Mouse (Mus musculus): ENCODE data around the gene Mrgprb3. TPM values are rescaled to one million over a fixed set of nuclear protein-coding genes. Genes with fewer than 3 reads are reported as not detected.

Gene Mrgprb3
- total RNA-seq (2021) (not detected), polyA plus RNA-seq (2012; rRNA removed) (not detected in 2 replicates)
- long read RNA-seq = 0 reads

GRCm38 (mm10) chr7:48643711-48644110, at the start of gene Mrgprb3:
TSS of gene Mrgprb3 (minus strand) at chr7:48643811.
- DNase-seq = no peak

Other genes starting within 250 kb of the Mrgprb3 start
- gene Mrgprb1, start 187.5 kb downstream of the Mrgprb3 start, total RNA-seq (2021) = under 1 TPM; 0.10 to 0.12 TPM
- 0.09 TPM in 1 of 2 replicates, not detected in the other for gene Mrgprb1, start 187.5 kb downstream of the Mrgprb3 start, polyA plus RNA-seq (2012; rRNA removed)
- not detected for gene Mrgprx2, start 144.5 kb downstream of the Mrgprb3 start, total RNA-seq (2021)
- gene Mrgprx2, start 144.5 kb downstream of the Mrgprb3 start, polyA plus RNA-seq (2012; rRNA removed) = not detected in 2 replicates
- not detected for gene Mrgprb2, start 85.7 kb downstream of the Mrgprb3 start, total RNA-seq (2021)
- gene Mrgprb2, start 85.7 kb downstream of the Mrgprb3 start, polyA plus RNA-seq (2012; rRNA removed) = 0.04 TPM in 1 of 2 replicates, not detected in the other
- 10 to 100 TPM in 1 of 2 experiments, 1 to 10 TPM in 1; 7.0 to 10.5 TPM for gene Zdhhc13, start 145.2 kb upstream of the Mrgprb3 start, total RNA-seq (2021)
- gene Zdhhc13, start 145.2 kb upstream of the Mrgprb3 start, polyA plus RNA-seq (2012; rRNA removed) = 1.5 TPM in 2 replicates
- not detected for gene Csrp3, start 204.2 kb upstream of the Mrgprb3 start, total RNA-seq (2021)
- not detected in 2 replicates for gene Csrp3, start 204.2 kb upstream of the Mrgprb3 start, polyA plus RNA-seq (2012; rRNA removed)
- 1 to 10 TPM in 1 of 2 experiments, under 1 TPM in 1; 0.55 to 1.2 TPM for gene E2f8, start 237.8 kb upstream of the Mrgprb3 start, total RNA-seq (2021)
- gene E2f8, start 237.8 kb upstream of the Mrgprb3 start, polyA plus RNA-seq (2012; rRNA removed) = 0.51 and 0.66 TPM in 2 replicates